Mouse (Mus musculus) liver, embryonic 16.5 days (tissue): ENCODE data around the gene Lrrtm1. TPM values are rescaled to one million over a fixed set of nuclear protein-coding genes. Genes with fewer than 3 reads are reported as not detected.
A peak's percentile ranks its signal among the peaks of the same experiment; 100 is the strongest.

ENCODE experiments used
- ATAC-seq: fragments of 200-750 bp; cut with Nextera tagmentation; 2 replicates; pipeline ENCODE4 v1.8.0; 2017; ENCODE audit warnings: low read depth, mild to moderate bottlenecking, moderate number of reproducible peaks, moderate library complexity
- H3K27ac ChIP-seq: fragments of 300-500 bp; sonication (generic); 2 replicates; pipeline ENCODE4 v1.5.1; 2014; ENCODE audit warnings: mild to moderate bottlenecking, low read length
- H3K27me3 ChIP-seq: fragments of 300-500 bp; sonication (generic); 2 replicates; pipeline ENCODE4 v1.6.1; 2014; ENCODE audit warnings: low read depth, low read length, mixed read lengths; ENCODE audit not compliant: control insufficient read depth, insufficient read depth
- H3K36me3 ChIP-seq: fragments of 300-500 bp; sonication (generic); 2 replicates; pipeline ENCODE4 v1.6.1; 2014; ENCODE audit warnings: mild to moderate bottlenecking; ENCODE audit not compliant: control insufficient read depth, insufficient read depth
- H3K4me1 ChIP-seq: fragments of 300-500 bp; sonication (generic); 2 replicates; pipeline ENCODE4 v1.6.1; 2014; ENCODE audit warnings: low read depth, low read length, mixed read lengths; ENCODE audit not compliant: control insufficient read depth
- H3K4me2 ChIP-seq: fragments of 300-500 bp; sonication (generic); 2 replicates; pipeline ENCODE4 v1.6.1; 2014; ENCODE audit warnings: low read depth, low read length, mixed read lengths
- H3K4me3 ChIP-seq: fragments of 300-500 bp; sonication (generic); 2 replicates; pipeline ENCODE4 v1.5.1; 2014; ENCODE audit warnings: low read depth, mild to moderate bottlenecking, low read length
- H3K9ac ChIP-seq: fragments of 300-500 bp; sonication (generic); 2 replicates; pipeline ENCODE4 v1.6.1; 2014; ENCODE audit warnings: low read depth, low read length
- H3K9me3 ChIP-seq: fragments of 300-500 bp; sonication (generic); replicated peaks from 2 replicates; pipeline ENCODE4 v1.6.1; 2016; ENCODE audit warnings: low read length; ENCODE audit not compliant: control insufficient read depth
- WGBS: fragments of 180-500 bp; shearing (Covaris S2); extraction: QIAGEN DNeasy Blood & Tissue Kit; methylation state at CpG from one replicate; pipeline ENCODE4 v1.1.7; 2014; ENCODE audit not compliant: insufficient replicate concordance; 5-methylcytosine and 5-hydroxymethylcytosine counted together
- polyA plus RNA-seq: library from polyadenylated mRNA; unstranded; fragments of >200 nt; fragmentation: Nextera tagmentation; extraction: Ambion mirVana; gene quantifications from 2 replicates; pipeline ENCODE4 v1.2.1, GENCODE M21; 2015

The Lrrtm1 gene
- not detected in 2 replicates for polyA plus RNA-seq

DNA sequence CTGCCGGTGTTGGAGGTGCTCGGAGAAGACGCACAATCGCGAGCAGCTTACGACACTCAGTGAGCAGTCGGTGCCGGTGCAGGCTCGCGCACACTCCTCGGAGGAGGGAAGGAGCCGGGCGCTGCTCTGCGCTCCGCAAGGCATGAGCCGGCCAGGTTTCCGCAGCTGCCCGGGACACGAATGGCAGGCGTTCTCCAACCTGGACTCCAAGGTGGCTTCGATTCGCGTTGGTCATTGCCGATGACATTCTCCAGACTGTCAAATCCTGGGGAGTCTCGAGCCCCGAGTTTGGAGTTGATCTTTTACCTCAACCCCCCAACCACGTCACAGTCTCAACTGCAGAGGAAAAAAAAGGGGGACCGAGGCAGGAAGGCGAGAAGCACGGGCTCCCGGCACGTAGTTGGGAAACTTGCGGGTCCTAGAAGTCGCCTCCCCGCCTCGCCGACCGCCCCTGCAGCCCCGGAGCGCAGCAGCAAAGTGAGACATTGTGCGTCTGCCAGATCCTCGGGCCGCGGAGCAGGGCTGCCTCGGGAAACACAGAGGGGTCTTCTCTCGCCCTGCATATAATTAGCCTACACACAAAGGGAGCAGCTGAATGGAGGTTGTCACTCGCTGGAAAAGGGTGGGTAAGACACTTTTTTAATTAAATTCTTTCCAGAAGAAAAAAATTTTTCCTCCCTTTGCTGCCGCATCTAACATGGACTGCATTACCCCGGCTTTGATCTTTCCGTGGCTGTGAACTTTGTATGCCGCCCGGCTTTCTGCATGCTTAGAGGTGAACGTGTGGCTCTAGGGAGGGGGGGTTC lies at the start of gene Lrrtm1:
TSS of gene Lrrtm1 (plus strand) at position 89 of the 806 bp plus-strand sequence.
- WGBS, result 1% methylated on average over 53 of the region's 53 CpGs
- Histone ChIP-seq H3K36me3 (no peaks in the 10 kb centered on the region), H3K4me3 (peak within 1 kb of the TSS; percentile 19), H3K4me2 (no peak within 1 kb of the TSS), H3K27ac (no peak within 1 kb of the TSS), H3K9me3 (no peaks in the 10 kb centered on the region), H3K27me3 (peaks cover 30% of the 10 kb centered on the region), H3K4me1 (no peaks in the 10 kb centered on the region), H3K9ac (no peak within 1 kb of the TSS)
- ATAC-seq, result no peak

DNA sequence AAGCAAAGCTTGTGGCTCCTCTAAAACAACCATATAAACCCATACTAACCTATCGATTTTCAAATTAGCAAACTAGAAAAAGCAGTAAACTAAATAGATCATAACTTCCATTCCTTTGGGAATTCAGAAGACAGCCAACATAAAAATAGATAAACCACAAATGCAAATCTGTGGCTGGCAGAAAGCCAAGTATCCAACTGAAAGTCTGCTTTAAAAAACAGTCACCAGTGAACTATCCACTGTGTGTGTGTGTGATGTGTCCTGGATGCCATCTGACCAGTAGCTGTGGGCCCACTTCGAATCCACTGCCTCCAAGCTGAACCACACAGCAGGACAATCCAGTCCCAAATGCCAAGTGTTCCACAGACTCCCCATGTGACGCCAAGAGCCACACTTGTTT lies 45.8 kb upstream of the Lrrtm1 start:
- 47% methylated on average over 3 of the region's 3 CpGs for WGBS
- no peak overlapping the region for H3K4me3 ChIP-seq
- ATAC-seq, result no peak

GRCm38 (mm10) chr6:77199375-77199774 lies 43.1 kb upstream of the Lrrtm1 start:
- Histone ChIP-seq H3K27me3 (no peaks in the 10 kb centered on the region), H3K36me3 (no peaks in the 10 kb centered on the region), H3K27ac (no peak overlapping the region), H3K9ac (no peak overlapping the region), H3K4me2 (no peak overlapping the region), H3K9me3 (no peaks in the 10 kb centered on the region), H3K4me3 (no peak overlapping the region), H3K4me1 (no peaks in the 10 kb centered on the region)
- ATAC-seq, result no peak
- WGBS, result 69% methylated on average over 2 of the region's 2 CpGs

More for the DNA sequence above, 45.8 kb upstream of the Lrrtm1 start:
- no peak overlapping the region for H3K27ac ChIP-seq
- no peak overlapping the region for H3K4me2 ChIP-seq
- H3K27me3 ChIP-seq, result no peaks in the 10 kb centered on the region
- no peaks in the 10 kb centered on the region for H3K4me1 ChIP-seq
- no peaks in the 10 kb centered on the region for H3K36me3 ChIP-seq
- H3K9ac ChIP-seq, result no peak overlapping the region
- H3K9me3 ChIP-seq, result no peaks in the 10 kb centered on the region

- Histone ChIP-seq H3K9me3 (no peaks in the 10 kb centered on the region), H3K4me1 (no peaks in the 10 kb centered on the region), H3K4me2 (no peak overlapping the region), H3K36me3 (no peaks in the 10 kb centered on the region), H3K27me3 (no peaks in the 10 kb centered on the region), H3K27ac (no peak overlapping the region), H3K4me3 (no peak overlapping the region), H3K9ac (no peak overlapping the region)
- WGBS, result 59% methylated on average over 1 of the region's 1 CpGs
- ATAC-seq, result no peak
These were observed 33.3 kb upstream of the Lrrtm1 start for GRCm38 (mm10) chr6:77209183-77209582.

- 54% methylated on average over 3 of the region's 3 CpGs for WGBS
- Histone ChIP-seq H3K4me3 (no peak overlapping the region), H3K9me3 (no peaks in the 10 kb centered on the region), H3K4me1 (no peaks in the 10 kb centered on the region), H3K4me2 (no peak overlapping the region), H3K27ac (no peak overlapping the region), H3K27me3 (no peaks in the 10 kb centered on the region), H3K9ac (no peak overlapping the region), H3K36me3 (no peaks in the 10 kb centered on the region)
- no peak for ATAC-seq
These were observed 32.6 kb upstream of the Lrrtm1 start for GRCm38 (mm10) chr6:77209929-77210328.

DNA sequence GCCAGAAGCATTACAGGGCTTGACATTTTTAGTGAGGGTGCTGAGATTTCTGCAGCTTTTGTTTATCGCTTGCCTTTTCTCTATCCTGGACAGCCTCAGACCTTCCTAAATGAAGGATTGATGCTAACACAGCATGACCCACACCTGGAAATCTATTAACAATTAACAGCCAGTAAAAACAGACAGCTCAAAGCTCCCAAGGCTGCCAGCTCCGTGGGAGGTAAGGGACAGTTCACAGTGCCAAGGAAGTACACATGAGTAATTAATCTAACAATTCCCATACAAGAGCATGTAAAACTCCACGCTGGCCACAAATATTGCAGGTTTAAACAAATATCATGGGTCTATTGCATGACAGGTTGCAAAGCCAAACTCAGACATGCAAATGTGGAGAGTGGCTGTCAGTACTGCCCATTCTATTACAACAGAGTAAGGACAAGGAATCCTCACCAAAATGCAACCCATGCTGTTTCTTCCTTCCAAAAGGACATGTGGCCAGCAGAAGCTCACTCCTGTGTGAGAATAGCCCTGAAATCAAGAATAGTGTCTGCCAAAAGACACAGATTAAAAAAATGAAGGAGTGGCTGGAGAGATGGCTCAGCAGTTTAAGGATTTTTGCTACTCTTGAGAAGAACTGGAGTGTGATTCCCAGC lies 28.6 kb upstream of the Lrrtm1 start:
- no peak overlapping the region for H3K9ac ChIP-seq
- no peaks in the 10 kb centered on the region for H3K27me3 ChIP-seq
- H3K9me3 ChIP-seq, result no peaks in the 10 kb centered on the region
- WGBS, result 27% methylated on average over 3 of the region's 3 CpGs
- no peak for ATAC-seq
- no peak overlapping the region for H3K4me2 ChIP-seq
- no peak overlapping the region for H3K4me3 ChIP-seq
- H3K4me1 ChIP-seq, result no peaks in the 10 kb centered on the region
- H3K36me3 ChIP-seq, result no peaks in the 10 kb centered on the region
- H3K27ac ChIP-seq, result no peak overlapping the region

- H3K36me3 ChIP-seq, result no peaks in the 10 kb centered on the region
- H3K9ac ChIP-seq, result no peak overlapping the region
- H3K27me3 ChIP-seq, result no peaks in the 10 kb centered on the region
- WGBS, result 55% methylated on average over 4 of the region's 4 CpGs
- no peak for ATAC-seq
- no peaks in the 10 kb centered on the region for H3K9me3 ChIP-seq
- H3K27ac ChIP-seq, result no peak overlapping the region
- no peaks in the 10 kb centered on the region for H3K4me1 ChIP-seq
- H3K4me3 ChIP-seq, result no peak overlapping the region
- H3K4me2 ChIP-seq, result no peak overlapping the region
These were observed 27.2 kb upstream of the Lrrtm1 start for GRCm38 (mm10) chr6:77215322-77215721.

- Histone ChIP-seq H3K4me2 (no peak overlapping the region), H3K27ac (no peak overlapping the region), H3K36me3 (no peaks in the 10 kb centered on the region), H3K4me1 (no peaks in the 10 kb centered on the region), H3K4me3 (no peak overlapping the region), H3K9me3 (no peaks in the 10 kb centered on the region), H3K27me3 (no peaks in the 10 kb centered on the region), H3K9ac (no peak overlapping the region)
- ATAC-seq, result no peak
These were observed 23.6 kb upstream of the Lrrtm1 start for GRCm38 (mm10) chr6:77218875-77219274.

- Histone ChIP-seq H3K36me3 (no peaks in the 10 kb centered on the region), H3K4me1 (no peaks in the 10 kb centered on the region), H3K4me2 (no peak overlapping the region), H3K9ac (no peak overlapping the region), H3K27me3 (no peaks in the 10 kb centered on the region), H3K4me3 (no peak overlapping the region), H3K9me3 (no peaks in the 10 kb centered on the region), H3K27ac (no peak overlapping the region)
- 70% methylated on average over 4 of the region's 4 CpGs for WGBS
- no peak for ATAC-seq
These were observed 21.7 kb upstream of the Lrrtm1 start for GRCm38 (mm10) chr6:77220776-77221175.
